Mouse (Mus musculus): ENCODE results near the gene Ndufa7.
"Not testable (repeated sequence)": the region's sequence is repeated elsewhere in the genome, so short reads cannot be mapped to it uniquely, and the experiment has no call there.

Gene Ndufa7

DNA sequence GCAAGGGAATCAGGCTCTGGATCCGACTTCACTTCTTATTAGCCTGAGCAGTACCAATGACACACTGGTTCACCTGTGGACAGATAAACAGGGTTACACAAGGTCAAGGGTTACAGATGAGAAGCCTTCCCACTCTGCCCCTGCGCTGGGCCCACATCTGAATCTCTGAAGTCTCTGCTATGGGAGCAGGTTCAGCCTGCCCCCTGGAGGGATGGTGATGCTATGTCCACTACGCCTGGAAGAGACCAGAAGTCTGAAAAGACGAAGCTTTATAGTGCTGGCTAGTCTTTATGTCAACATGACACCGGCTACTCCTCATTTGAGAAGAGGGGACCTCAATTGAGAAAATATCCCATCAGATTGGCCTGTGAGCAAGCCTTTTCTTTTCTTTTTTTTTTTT is 51.4 kb downstream of the Ndufa7 start:
- DNase-seq (ENCODE audit: low spot score) = not testable (repeated sequence)

DNA sequence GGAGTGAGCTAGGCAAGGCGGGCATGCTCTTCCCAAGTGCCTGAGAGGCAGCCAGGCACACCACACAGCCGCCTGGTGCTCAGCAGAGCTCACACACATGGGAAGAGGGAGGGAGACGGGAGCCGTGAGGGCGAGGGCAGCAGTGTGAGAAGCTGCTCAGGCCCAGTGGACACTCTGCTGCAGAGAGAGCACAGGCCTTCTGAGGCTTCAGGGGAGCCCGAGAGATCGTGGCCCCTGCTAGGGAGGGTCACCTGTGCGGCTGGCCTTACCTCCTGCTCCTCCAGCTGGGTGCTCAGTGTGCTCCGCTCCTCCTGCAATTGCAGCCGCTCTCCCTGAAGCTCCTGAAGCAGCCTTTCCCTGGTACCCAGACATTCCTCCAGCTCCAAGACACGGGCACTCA is 59.9 kb downstream of the Ndufa7 start:
- DNase-seq (ENCODE audit: low spot score) = not testable (repeated sequence)

DNA sequence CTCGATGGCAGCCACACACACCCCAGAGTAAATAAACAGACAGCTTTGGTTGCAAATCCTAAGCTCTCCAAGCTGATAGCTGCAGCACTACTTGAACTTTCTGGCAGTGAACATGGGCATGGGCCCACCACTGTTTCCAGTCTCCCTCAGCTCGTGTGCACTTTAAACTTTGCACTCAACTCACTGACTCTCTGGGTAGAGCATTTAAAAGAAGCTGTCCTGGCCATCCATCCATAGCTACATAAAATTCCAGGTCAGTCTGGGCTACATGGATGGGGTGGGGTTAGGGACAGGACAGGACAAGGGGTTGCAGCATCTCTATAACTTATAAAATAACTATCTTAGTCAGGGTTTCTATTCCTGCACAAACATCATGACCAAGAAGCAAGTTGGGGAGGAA is 63.4 kb downstream of the Ndufa7 start:
- DNase-seq (ENCODE audit: low spot score) = not testable (repeated sequence)

Measured in testis, postnatal 14 days (tissue).